Mouse (Mus musculus): ENCODE data around the gene St6galnac4.

Gene St6galnac4

GRCm38 (mm10) chr2:32629276-32629976 lies 42.5 kb downstream of the St6galnac4 start:
- no peak for DNase-seq

DNA sequence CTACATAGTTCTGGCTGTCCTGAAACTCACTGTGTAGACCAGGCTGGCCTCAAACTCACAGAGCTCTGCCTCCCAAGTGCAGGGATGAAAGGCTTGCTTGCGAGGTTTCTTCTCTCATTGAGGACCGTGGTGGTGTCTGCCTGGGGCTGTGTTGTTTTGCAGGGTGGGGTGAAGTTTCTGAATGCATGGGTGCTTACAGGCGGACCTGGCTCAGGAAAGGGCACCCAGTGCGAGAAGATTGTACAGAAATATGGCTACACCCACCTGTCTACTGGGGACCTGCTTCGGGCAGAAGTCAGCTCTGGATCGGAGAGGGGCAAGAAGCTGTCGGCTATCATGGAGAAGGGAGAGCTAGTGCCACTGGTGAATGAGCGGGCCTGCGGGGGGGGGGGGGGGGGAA lies 43.1 kb downstream of the St6galnac4 start:
- no peak for DNase-seq

DNA sequence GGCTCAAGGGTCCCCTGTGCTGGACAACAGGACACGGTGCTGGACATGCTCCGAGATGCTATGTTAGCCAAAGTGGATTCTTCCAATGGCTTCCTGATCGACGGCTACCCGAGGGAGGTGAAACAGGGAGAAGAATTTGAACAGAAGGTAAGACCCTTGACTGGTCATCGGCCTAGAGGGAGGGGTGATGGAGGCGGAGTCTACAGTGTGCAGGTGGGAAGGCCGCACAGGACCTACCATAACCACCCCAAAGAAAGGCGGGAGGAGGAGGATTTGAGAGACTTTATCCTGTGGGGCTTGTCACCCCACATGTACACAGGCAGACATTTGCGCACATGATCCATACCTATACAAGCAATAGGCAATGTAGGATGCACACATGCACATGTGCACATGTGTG lies 44.2 kb downstream of the St6galnac4 start:
- DNase-seq = no peak

DNA sequence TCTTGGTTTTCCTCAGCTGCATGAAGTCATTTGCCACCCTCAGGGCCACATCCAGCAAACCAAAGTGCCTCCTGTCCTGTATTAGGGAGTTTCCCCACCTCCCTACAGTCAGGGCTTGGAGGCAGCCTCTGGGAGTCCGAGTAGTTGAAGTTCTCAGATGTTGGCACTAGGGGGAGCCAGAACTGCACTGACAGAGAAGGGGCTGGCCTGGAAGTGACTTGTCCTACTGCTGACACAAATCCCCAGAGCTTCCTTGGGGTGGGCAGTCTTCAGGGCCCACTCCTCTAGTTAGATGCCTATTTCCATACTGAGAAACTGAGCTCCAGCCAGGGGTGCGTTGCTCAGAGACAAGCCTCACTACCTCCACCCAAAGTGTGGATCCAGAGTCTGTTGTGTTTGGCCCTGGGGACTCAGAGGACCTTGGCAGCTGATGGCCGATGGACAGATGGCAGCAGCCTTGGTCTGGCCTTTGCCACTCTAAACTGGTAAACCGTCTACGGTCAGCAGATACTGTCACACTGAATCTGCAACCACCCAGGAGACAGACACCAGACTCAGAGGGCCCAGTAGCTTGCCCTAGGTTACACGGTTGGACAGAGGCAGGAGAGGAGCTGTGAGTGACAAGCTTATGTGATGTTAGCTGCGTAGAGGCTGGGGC lies 45.0 kb downstream of the St6galnac4 start:
- peak; percentile 85 for DNase-seq

GRCm38 (mm10) chr2:32633660-32634059 lies 46.8 kb downstream of the St6galnac4 start:
- DNase-seq = no peak

GRCm38 (mm10) chr2:32634277-32635105 lies 47.6 kb downstream of the St6galnac4 start:
- no peak for DNase-seq

DNA sequence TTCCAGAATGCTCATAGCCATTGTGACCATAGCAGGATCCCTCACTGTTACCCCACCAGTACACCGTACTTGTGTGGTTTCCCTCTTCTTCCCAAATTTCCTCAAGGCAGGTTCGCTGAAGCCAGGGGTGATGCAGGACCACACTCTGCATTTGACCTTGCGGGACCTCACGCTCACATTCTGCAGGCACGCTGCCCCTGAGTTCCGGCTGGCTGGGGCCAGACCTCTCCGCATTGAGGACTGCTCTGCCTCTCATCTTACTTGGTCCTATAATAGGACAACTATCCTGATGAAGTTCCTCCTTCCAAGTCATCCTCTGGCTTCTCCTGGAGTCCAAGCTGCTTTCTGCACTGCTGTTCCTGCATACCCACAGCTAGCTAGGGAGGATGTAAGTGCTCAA lies 49.7 kb downstream of the St6galnac4 start:
- no peak for DNase-seq

DNA sequence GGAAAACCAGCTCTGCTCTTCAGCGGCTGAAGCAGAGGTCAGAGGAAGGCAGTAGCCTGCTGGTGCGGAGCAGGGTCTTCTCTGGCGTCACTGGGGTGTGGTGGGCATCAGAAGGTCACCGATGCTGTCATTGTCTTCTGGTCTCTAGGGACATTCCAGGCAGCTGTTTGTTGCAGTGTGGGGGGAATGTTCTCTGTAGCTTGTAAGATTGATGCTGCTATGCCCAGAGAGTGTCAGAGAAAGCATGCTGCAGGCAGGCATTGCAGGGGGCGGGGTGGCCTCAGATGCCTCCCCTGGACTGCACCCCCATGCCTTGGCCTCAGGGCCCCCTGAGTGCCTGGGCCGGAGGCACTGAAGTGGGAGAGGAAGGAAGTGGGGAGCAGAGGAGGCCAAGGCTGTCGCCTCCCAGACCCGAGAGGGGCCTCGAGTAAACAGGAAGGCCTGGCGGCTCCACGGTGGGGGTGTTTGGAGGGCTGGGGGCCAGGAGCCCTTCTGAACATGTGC lies 50.9 kb downstream of the St6galnac4 start:
- peak; percentile 85 for DNase-seq

DNA sequence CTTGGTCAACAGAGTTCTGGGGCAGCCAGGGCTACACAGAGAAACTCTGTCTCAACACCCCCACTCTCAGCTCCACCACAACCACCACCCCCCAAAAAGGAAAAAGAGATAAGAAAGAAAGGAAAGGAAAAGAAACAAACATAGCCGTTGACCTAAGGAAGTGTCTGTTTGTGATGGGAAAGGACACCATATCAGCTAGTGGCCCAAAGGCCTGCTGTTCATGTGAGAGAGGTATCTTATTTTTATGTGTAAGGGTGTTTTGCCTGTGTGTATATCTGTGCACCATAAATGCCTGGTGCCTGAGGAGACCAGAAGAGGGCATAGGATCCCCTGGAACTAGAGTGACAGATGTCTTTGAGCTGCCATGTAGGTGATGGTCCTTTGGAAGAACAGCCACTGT lies 52.7 kb downstream of the St6galnac4 start:
- DNase-seq = no peak

GRCm38 (mm10) chr2:32640550-32641051 lies 53.7 kb downstream of the St6galnac4 start:
- no peak for DNase-seq

DNA sequence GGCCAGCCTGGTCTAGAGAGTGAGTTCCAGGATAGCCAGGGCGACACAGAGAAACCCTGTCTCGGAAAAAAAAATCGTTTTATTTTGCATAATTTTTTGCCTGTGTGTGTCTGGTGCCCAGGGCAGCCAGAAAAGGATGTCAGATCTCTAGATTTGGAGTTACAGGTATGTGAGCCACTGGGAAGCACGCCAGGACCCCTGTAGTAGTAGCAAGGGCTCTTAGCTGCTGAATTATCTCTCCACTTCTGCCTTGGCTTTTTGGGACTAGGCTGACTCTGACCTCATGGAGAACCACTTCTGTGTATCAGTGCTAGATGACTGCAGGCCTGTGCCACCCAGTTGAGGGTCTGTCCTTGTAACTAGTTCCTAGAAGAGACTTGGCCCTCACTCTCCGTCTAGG lies 54.9 kb downstream of the St6galnac4 start:
- DNase-seq = no peak

- no peak for DNase-seq
Observed at GRCm38 (mm10) chr2:32642813-32643212, 55.9 kb downstream of the St6galnac4 start.

DNA sequence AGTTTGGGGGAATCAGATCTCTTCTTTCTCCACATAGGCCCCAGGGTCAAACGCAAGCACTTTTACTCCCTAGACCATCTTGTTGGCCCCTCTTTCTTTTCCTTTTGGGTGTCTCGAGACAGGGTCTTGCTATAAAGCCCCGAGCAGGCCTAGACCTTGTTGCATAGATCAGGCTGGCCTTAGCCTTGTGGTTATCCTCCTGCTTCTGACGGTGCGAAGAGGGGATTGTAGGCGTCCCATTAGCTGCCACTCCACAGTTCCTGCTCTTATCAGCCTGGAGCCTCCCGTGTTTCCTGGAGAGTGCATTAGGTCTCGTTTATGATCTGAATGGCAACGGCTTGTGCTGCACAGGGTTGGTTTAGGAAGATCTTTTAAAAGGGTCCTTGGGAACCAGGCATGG lies 57.2 kb downstream of the St6galnac4 start:
- no peak for DNase-seq

GRCm38 (mm10) chr2:32644799-32645475 lies 58.0 kb downstream of the St6galnac4 start:
- no peak for DNase-seq

GRCm38 (mm10) chr2:32645647-32646046 lies 58.8 kb downstream of the St6galnac4 start:
- DNase-seq = no peak

DNA sequence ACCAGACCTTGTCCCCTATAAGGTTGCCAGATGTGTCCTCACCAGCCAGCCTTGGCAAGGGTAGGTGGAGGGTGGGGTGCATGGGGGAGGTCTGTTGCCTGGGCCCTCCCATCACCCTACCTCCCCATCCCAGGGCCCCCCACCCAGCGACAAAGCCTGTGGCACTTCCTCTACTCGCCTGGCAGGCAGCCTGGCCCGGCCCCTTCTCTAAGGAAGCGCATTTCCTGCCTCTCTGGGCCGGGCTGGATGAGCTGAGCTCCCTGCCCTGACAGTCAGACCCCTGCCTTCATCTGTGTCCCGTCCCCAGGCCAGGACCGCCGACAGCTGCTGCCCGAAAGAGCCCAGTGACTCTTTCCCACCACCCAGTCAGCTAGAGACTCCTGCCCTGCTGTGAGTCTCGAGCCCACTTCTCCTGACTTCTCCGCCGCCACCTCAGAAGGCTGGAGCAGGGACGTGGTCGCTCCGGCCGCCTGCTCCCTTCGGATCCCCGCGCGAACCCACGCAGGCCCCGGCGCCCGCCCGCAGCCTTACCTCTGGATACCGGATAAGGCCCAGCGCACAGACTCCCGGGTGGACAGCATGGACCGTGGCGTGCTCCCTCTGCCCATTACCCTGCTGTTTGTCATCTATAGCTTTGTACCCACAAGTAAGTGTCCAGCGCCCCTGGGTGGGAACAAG lies 59.6 kb downstream of the St6galnac4 start, which contains the start of gene Eng:
Eng (plus strand) TSS at position 217 of the 678 bp plus-strand sequence.
- peak; percentile 75 for DNase-seq

DNA sequence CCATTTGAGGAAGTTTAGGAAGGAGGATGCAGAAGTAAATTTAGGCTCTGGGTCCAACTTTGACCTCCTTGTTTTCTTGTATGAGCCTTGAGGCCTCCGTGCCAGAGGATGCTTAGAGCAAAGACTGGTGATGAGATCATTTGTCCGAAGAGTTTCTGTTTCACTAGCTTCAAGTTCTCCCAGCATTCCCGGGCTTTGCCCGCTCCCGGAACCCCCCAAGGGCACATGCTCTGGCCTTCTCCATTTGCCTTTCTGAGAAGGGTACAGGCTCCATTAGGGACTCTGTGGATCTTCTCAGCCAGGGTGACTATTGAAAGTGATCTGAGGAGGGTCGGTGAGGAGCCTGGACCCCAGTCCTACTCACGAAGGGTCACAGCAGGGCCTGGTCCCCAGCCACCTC lies 60.5 kb downstream of the St6galnac4 start:
- DNase-seq = no peak
